Mouse (Mus musculus): ENCODE results near the gene Reep6.

Gene Reep6

DNA sequence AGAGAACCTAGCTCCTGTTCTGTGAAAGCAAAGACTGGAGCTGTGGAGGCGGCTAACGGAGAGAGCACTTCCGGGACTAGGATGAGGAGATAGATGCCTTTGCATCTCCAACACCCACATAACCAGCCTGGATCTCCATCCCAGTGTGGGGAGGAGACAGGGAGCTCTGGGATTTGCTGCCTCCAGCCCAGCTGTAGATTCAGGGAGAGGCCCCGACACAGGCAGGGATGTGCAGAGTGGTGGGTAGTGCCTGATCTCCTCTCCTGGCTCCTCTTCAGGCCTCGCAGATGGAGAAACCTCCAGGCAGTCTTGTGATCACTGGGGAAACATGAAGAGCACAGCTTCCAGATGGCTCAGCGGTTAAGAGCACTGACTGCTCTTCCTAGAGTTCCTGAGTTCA, 43.0 kb downstream of the Reep6 start:
- in situ Hi-C loops (cut with MboI; ENCODE audit: unreplicated experiment in 2 of 2): loop anchor here (5.0 to 10.0 kb wide), 2 partner anchors 35 to 198 kb away; partner anchors contain the start of genes 1600002K03Rik (in 1 of the 2) and Efna2 (in 1 of the 2)

DNA sequence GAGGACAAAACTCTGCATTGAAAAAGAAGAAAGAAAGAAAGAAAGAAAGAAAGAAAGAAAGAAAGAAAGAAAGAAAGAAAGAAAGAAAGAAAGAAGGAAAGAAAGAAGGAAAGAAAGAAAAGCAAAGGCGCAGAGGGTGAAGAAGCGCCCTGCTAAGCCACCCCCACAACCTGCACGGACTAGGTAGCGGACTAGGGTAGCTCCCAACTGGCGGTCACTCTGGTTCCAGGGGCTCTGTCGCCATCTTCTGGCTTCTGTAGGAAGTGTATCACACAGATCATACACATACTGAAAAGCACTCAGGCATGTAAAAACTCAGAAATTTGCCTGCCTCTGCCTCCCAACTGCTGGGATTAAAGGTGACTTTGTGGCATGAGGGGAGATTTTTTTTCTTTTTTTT, 44.3 kb downstream of the Reep6 start:
- in situ Hi-C loops (cut with MboI; ENCODE audit: unreplicated experiment in 2 of 2): loop anchor here (5.0 to 10.0 kb wide), 2 partner anchors 37 to 199 kb away; partner anchors contain the start of genes 1600002K03Rik (in 1 of the 2) and Efna2 (in 1 of the 2)

- in situ Hi-C loops (cut with MboI; ENCODE audit: unreplicated experiment in 2 of 2): loop anchor here (5.0 to 10.0 kb wide), 3 partner anchors 71 to 201 kb away; partner anchors contain the start of genes 1600002K03Rik (in 1 of the 2) and Efna2 (in 1 of the 2)
Observed at GRCm38 (mm10) chr10:80376160-80376559, 46.4 kb downstream of the Reep6 start.

- in situ Hi-C loops (cut with MboI; ENCODE audit: unreplicated experiment in 2 of 2): loop anchor here (5.0 to 10.0 kb wide), 3 partner anchors 70 to 203 kb away; partner anchors contain the start of genes 1600002K03Rik (in 1 of the 2) and Efna2 (in 1 of the 2)
Observed at GRCm38 (mm10) chr10:80377716-80378115, 48.0 kb downstream of the Reep6 start.

DNA sequence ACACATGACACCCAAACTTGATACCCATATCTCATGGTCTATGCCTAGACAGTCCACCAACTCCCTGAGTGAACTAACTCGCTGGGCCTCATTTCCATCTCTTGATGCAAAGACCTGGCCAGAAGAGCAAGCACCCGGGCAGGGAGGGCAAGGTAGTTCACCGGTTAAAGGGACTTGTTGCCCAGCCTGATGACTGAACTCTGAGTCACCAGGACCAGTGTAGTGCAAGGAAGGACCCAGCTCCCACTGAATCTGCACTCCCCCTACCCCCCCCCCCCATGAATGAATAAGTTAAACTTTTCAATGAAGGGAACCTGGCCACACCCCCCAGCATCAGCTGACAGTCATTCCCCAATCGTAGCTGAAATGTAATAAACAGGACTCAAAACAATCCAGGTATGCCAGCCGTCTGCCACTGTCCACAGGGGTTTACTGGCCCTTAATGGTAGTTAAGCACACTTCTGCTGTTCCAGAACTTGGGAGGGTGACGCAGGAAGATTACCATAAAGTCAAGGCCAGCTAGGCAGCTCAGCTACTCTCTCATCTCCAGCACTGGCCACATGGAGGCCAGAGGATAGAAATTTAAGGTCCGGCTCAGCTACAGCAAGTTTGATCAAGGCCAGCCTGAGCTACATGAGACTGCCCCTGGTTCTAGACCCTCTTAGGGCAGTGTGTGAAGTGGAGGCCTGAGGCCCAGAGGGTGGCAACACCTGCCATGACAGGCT, 53.0 kb downstream of the Reep6 start:
- in situ Hi-C loops (cut with MboI; ENCODE audit: unreplicated experiment in 2 of 2): no loop called here

GRCm38 (mm10) chr10:80383431-80383830, 53.7 kb downstream of the Reep6 start:
- in situ Hi-C loops (cut with MboI; ENCODE audit: unreplicated experiment in 2 of 2): no loop called here

DNA sequence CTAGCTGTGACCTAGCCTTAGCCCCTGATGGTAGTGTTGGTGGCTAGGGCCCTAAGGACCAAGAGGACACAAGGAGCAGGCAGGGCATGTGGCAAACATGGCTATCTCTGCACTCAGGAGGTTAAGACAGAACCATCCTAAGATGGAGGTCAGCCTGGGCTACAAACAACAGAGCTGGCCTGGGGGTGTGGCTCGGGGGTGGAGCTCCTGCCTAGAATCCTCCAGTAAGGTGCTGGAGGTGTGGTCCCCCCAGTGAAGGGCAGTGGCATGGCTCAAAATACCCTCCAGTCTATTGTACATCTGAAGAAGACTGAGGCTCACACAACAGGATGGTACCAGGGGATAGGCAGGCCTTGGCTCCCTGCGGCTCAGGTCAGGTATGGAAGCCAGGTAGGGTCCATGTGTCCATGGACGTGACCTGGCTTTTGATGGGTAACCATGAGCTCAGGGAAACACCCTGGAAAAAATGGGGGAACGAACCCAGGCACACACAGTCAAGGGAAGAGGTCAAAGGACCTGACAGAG, 54.4 kb downstream of the Reep6 start:
- in situ Hi-C loops (cut with MboI; ENCODE audit: unreplicated experiment in 2 of 2): no loop called here

GRCm38 (mm10) chr10:80384709-80385108, 55.0 kb downstream of the Reep6 start:
- in situ Hi-C loops (cut with MboI; ENCODE audit: unreplicated experiment in 2 of 2): no loop called here

- in situ Hi-C loops (cut with MboI; ENCODE audit: unreplicated experiment in 2 of 2): no loop called here
Observed at GRCm38 (mm10) chr10:80385310-80385709, 55.6 kb downstream of the Reep6 start.

All from v-Abl transformed pro-B cells (cell line).